Mouse (Mus musculus) heart, postnatal 0 days (tissue): Measurements from ENCODE around the gene Prkcz. TPM values are rescaled to one million over a fixed set of nuclear protein-coding genes. Genes with fewer than 3 reads are reported as not detected.

ENCODE experiments used
- ATAC-seq: fragments of 200-750 bp; cut with Nextera tagmentation; 2 replicates; pipeline ENCODE4 v1.8.0; 2017; ENCODE audit warnings: low read depth, moderate number of reproducible peaks, moderate library complexity; ENCODE audit not compliant: insufficient read depth
- DNase-seq: peaks from one replicate; pipeline ENCODE4 v3.0.0-alpha.2; 2016; ENCODE audit warnings: low spot score
- H3K27ac ChIP-seq: fragments of 300-500 bp; sonication (generic); 2 replicates; pipeline ENCODE4 v1.5.1; 2014; ENCODE audit warnings: low read depth, mild to moderate bottlenecking
- H3K27me3 ChIP-seq: fragments of 300-500 bp; sonication (generic); 2 replicates; pipeline ENCODE4 v1.6.1; 2014; ENCODE audit warnings: low read length, mixed read lengths; ENCODE audit not compliant: control insufficient read depth, insufficient read depth
- H3K36me3 ChIP-seq: fragments of 300-500 bp; sonication (generic); replicated peaks from 2 replicates; pipeline ENCODE4 v1.6.1; 2014; ENCODE audit warnings: low read length, mixed read lengths; ENCODE audit not compliant: control insufficient read depth, insufficient read depth
- H3K4me1 ChIP-seq: fragments of 300-500 bp; sonication (generic); 2 replicates; pipeline ENCODE4 v1.6.1; 2014; ENCODE audit warnings: antibody characterized with exemption; ENCODE audit not compliant: control insufficient read depth, insufficient read depth
- H3K4me2 ChIP-seq: fragments of 300-500 bp; sonication (generic); 2 replicates; pipeline ENCODE4 v1.6.1; 2014; ENCODE audit warnings: low read depth, mild to moderate bottlenecking, low read length, moderate library complexity
- H3K4me3 ChIP-seq: fragments of 300-500 bp; sonication (generic); 2 replicates; pipeline ENCODE4 v1.5.1; 2014; ENCODE audit warnings: low read depth, low read length
- H3K9ac ChIP-seq: fragments of 300-500 bp; sonication (generic); replicated peaks from 2 replicates; pipeline ENCODE4 v1.6.1; 2014; ENCODE audit warnings: low read depth, low read length, mixed read lengths
- H3K9me3 ChIP-seq: fragments of 300-500 bp; sonication (generic); replicated peaks from 2 replicates; pipeline ENCODE4 v1.6.1; 2016; ENCODE audit warnings: low read length; ENCODE audit not compliant: control insufficient read depth
- CTCF ChIP-seq: IDR thresholded peaks from 2 replicates; pipeline ENCODE4 v1.5.1; 2016; ENCODE audit warnings: antibody characterized with exemption, control low read depth, low read depth
- EP300 ChIP-seq: IDR thresholded peaks from 2 replicates; pipeline ENCODE4 v1.6.1; 2016; ENCODE audit warnings: antibody characterized with exemption, low read depth
- WGBS: fragments of 180-500 bp; shearing (Covaris S2); extraction: QIAGEN DNeasy Blood & Tissue Kit; methylation state at CpG from one replicate; pipeline ENCODE4 v1.1.7; 2014; 5-methylcytosine and 5-hydroxymethylcytosine counted together
- polyA plus RNA-seq: library from polyadenylated mRNA; unstranded; fragments of >200 nt; fragmentation: Nextera tagmentation; extraction: Ambion mirVana; gene quantifications from 2 replicates; pipeline ENCODE4 v1.2.1, GENCODE M21; 2015
- total RNA-seq: library from RNA; depleted of rRNA; stranded (reverse); fragments of >200 nt; gene quantifications from 2 replicates; pipeline ENCODE4 v1.2.3, GENCODE M21; 2014; ENCODE audit warnings: low replicate concordance

Gene Prkcz
- total and polyA plus RNA-seq, 2 experiments from 2014 or later, result 2.7 to 4.8 TPM

- Histone ChIP-seq H3K27me3 (peaks cover 45% of the 10 kb centered on the region), H3K4me1 (no peaks in the 10 kb centered on the region), H3K9ac (no peak overlapping the region), H3K27ac (no peak overlapping the region), H3K36me3 (no peaks in the 10 kb centered on the region), H3K4me2 (peak overlapping the region; percentile 47), H3K4me3 (peak overlapping the region; percentile 10; the same call in 1 of the 2 replicates), H3K9me3 (no peaks in the 10 kb centered on the region)
- TF ChIP-seq EP300, result no peak
- TF ChIP-seq CTCF, result no peak
- 5% methylated on average over 6 of the region's 9 CpGs for WGBS
- ATAC-seq (no peak), DNase-seq (no peak)
Measured at GRCm38 (mm10) chr4:155398222-155398540, 37.0 kb upstream of the Prkcz start.

- H3K36me3 ChIP-seq, result no peaks in the 10 kb centered on the region
- H3K4me3 ChIP-seq, result peak within 1 kb of the TSS; percentile 10
- H3K9ac ChIP-seq, result no peak within 1 kb of the TSS
- no peaks in the 10 kb centered on the region for H3K9me3 ChIP-seq
- TF ChIP-seq EP300 (no peak), CTCF (no peak)
- H3K4me1 ChIP-seq, result no peaks in the 10 kb centered on the region
- WGBS, result 2% methylated on average over 36 of the region's 57 CpGs
- H3K4me2 ChIP-seq, result peak within 1 kb of the TSS; percentile 47
- ATAC-seq (peak; percentile 64), DNase-seq (peak; percentile 39)
- H3K27me3 ChIP-seq, result peaks cover 45% of the 10 kb centered on the region
- no peak within 1 kb of the TSS for H3K27ac ChIP-seq
Measured at GRCm38 (mm10) chr4:155397511-155398221, 36.5 kb upstream of the Prkcz start, which contains the start of gene Gabrd. Gene Gabrd, minus strand, starts transcription at chr4:155398112.

DNA sequence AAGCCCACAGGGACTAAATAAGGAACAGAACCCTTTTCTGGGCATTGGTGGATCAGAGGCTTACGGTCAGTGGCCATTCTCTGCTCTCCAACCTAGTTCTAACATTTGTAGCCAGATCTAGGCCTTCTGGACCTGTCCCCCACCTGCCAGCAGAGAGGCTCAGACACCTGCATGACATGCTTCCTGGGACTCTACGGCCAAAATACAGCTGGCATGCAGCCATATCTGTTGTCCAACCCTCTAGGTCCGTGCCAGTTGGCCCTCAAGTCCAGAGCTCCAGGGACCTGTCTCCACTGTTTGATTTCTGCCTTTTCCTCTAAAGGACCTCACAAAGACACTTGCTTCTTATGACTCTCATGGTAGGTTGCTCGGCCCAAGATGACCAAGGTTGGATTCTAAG lies 35.6 kb upstream of the Prkcz start:
- no peaks in the 10 kb centered on the region for H3K4me1 ChIP-seq
- H3K36me3 ChIP-seq, result no peaks in the 10 kb centered on the region
- DNase-seq (no peak), ATAC-seq (no peak)
- WGBS, result 82% methylated on average over 4 of the region's 4 CpGs
- no peak for TF ChIP-seq CTCF
- TF ChIP-seq EP300, result no peak
- peaks cover 45% of the 10 kb centered on the region for H3K27me3 ChIP-seq
- H3K9me3 ChIP-seq, result no peaks in the 10 kb centered on the region
- no peak overlapping the region for H3K9ac ChIP-seq
- H3K27ac ChIP-seq, result no peak overlapping the region
- H3K4me3 ChIP-seq, result no peak overlapping the region
- H3K4me2 ChIP-seq, result no peak overlapping the region

DNA sequence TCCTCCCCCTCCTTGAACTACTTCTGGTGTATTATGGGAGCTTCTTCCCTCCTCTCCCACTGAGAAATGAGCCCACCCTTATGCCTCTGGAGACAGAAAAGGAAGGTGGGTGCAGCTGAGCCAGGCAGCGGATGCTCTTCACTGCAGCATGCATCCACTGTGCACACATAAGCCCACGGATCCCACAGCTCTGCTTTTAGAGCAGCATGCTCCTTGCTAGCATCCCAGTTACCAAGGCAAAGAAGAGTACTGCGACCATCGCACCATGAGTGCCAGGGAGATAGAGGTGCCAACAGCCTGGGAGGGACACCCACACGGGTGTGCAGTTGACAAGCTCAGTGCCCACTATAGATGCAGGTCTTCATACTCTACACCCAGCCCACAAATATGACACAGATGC lies 34.3 kb upstream of the Prkcz start:
- ATAC-seq (no peak), DNase-seq (no peak)
- H3K4me3 ChIP-seq, result no peak overlapping the region
- H3K9ac ChIP-seq, result no peak overlapping the region
- H3K4me2 ChIP-seq, result no peak overlapping the region
- 82% methylated on average over 5 of the region's 5 CpGs for WGBS
- H3K36me3 ChIP-seq, result no peaks in the 10 kb centered on the region
- H3K9me3 ChIP-seq, result no peaks in the 10 kb centered on the region
- TF ChIP-seq EP300, result no peak
- TF ChIP-seq CTCF, result no peak
- no peak overlapping the region for H3K27ac ChIP-seq
- H3K27me3 ChIP-seq, result peaks cover 41% of the 10 kb centered on the region
- H3K4me1 ChIP-seq, result no peaks in the 10 kb centered on the region

- 68% methylated on average over 8 of the region's 8 CpGs for WGBS
- Histone ChIP-seq H3K4me1 (no peaks in the 10 kb centered on the region), H3K4me2 (no peak overlapping the region)
Measured at GRCm38 (mm10) chr4:155387166-155387565, 26.0 kb upstream of the Prkcz start.

GRCm38 (mm10) chr4:155383326-155383725 lies 22.2 kb upstream of the Prkcz start:
- no peak for DNase-seq
- 75% methylated on average over 4 of the region's 4 CpGs for WGBS
- no peak overlapping the region for H3K27ac ChIP-seq
- H3K9me3 ChIP-seq, result no peaks in the 10 kb centered on the region
- TF ChIP-seq EP300 (no peak), CTCF (no peak)
- H3K9ac ChIP-seq, result no peak overlapping the region
- no peaks in the 10 kb centered on the region for H3K36me3 ChIP-seq
- H3K4me1 ChIP-seq, result no peaks in the 10 kb centered on the region
- 0 out of 2 replicates have a peak, but pooled peaks cover 5% of the 10 kb centered on the region for H3K27me3 ChIP-seq
- ATAC-seq, result no peak
- H3K4me3 ChIP-seq, result no peak overlapping the region
- no peak overlapping the region for H3K4me2 ChIP-seq

More at GRCm38 (mm10) chr4:155387166-155387565, 26.0 kb upstream of the Prkcz start:
- ATAC-seq, result no peak
- no peak overlapping the region for H3K27ac ChIP-seq
- no peak overlapping the region for H3K4me3 ChIP-seq
- TF ChIP-seq CTCF, result no peak
- no peak overlapping the region for H3K9ac ChIP-seq
- DNase-seq, result no peak
- H3K27me3 ChIP-seq, result no peaks in the 10 kb centered on the region
- no peaks in the 10 kb centered on the region for H3K9me3 ChIP-seq
- H3K36me3 ChIP-seq, result no peaks in the 10 kb centered on the region
